Mouse (Mus musculus): Measurements from ENCODE around the gene Psmb8.

- no peak for TF ChIP-seq CEBPB (IDR thresholded peaks at IDR 0.05; ENCODE audit: insufficient read depth, poor library complexity, severe bottlenecking)
- TF ChIP-seq POLR2A (IDR thresholded peaks at IDR 0.05; ENCODE audit: insufficient read length, low read depth) = no peak
Observed at GRCm38 (mm10) chr17:34193468-34193867, 4.1 kb upstream of the Psmb8 start.
